Mouse (Mus musculus) heart, postnatal 0 days (tissue): Measurements from ENCODE around the gene Csrnp1.

Experiments used
- CTCF ChIP-seq: IDR thresholded peaks from 2 replicates; pipeline ENCODE4 v1.5.1; 2016; ENCODE audit warnings: antibody characterized with exemption, control low read depth, low read depth
- EP300 ChIP-seq: IDR thresholded peaks from 2 replicates; pipeline ENCODE4 v1.6.1; 2016; ENCODE audit warnings: antibody characterized with exemption, low read depth

DNA sequence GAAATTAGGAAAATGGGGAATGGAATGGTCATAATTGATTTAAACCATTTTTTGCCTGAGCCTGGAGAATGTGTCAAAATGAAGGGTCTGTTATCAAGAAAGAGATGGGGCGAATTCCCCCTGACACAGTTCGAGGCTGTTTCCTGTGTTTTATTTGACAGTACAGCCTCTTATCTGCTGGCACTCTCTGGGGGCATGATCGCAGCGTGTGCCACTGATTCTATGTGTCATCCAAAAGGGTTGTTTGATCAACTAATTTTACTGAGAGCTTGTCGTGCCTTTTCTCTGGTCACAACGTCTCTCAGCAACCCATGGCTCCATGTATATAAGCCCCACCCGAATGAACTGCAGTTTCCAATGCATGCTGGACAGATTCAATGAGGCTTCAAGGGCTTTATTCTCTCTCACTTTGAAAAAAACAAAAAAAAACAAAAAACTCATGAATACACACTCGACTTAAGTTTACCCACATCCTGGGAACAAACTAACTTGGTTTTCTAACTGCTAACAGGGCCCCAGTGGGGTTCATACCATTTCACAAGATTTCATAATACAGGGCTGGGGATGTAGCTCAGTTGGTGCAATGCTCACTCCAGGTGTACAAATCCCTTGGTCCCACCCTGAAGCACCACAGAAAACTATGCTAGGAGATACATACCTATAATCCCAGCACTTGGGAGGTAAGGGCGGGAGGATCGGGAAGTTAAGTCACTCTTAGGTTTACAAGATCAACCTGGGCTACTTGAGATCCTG, 8.8 kb upstream of the Csrnp1 start:
- TF ChIP-seq CTCF (no peak), EP300 (no peak)
